In genomic region chr8:121431499-121431898, GRCm38 (mm10) we compare ENCODE assay signal across 12 mouse cellular contexts.
DNase-seq lines count a peak whose midpoint lies in the region; ATAC-seq and TF ChIP-seq lines count a peak whose summit lies in the region.
"Had no signal": no experiment of that assay in that cellular context is flagged by ENCODE, and none has a peak within 500 bp of the region (broad histone marks: within the 10 kb centered on the region; RNA-seq: fewer than 3 reads in every experiment).

No protein-coding gene starts in this region.

- no peaks in the 10 kb centered on the region for H3K36me3 ChIP-seq in hindbrain, embryonic 10.5 days
- no peaks in the 10 kb centered on the region for H3K36me3 ChIP-seq in hindbrain, embryonic 11.5 days (ENCODE audit: control insufficient read depth, insufficient read depth, low read length)
- H3K36me3 ChIP-seq in thymus, adult 2 months (ENCODE audit: control insufficient read depth, insufficient read depth, low read length), result no peaks in the 10 kb centered on the region
- H3K36me3 ChIP-seq: neural tube, embryonic 13.5 days had no signal

- H3K27ac ChIP-seq in hindbrain, embryonic 10.5 days, result 0 out of 2 replicates have a peak overlapping the region, but pooled peaks have one; percentile 29
- H3K27ac ChIP-seq in hindbrain, embryonic 11.5 days (ENCODE audit: low read depth, low read length), result no peak overlapping the region
- no peak overlapping the region for H3K27ac ChIP-seq in thymus, adult 2 months (ENCODE audit: control insufficient read depth, insufficient read depth, low read length)
- H3K27ac ChIP-seq: hindbrain, embryonic 14.5 days; neural tube, embryonic 13.5 days had no signal

- H3K4me3 ChIP-seq in hindbrain, embryonic 10.5 days, result no peak overlapping the region
- no peak overlapping the region for H3K4me3 ChIP-seq in hindbrain, embryonic 11.5 days (ENCODE audit: low read depth, low read length)
- no peak overlapping the region for H3K4me3 ChIP-seq in thymus, adult 2 months (ENCODE audit: control insufficient read depth, insufficient read depth, low read length)
- H3K4me3 ChIP-seq: neural tube, embryonic 13.5 days had no signal

- DNase-seq in hindbrain, embryonic 10.5 days (ENCODE audit: low spot score), result no peak
- no peak for DNase-seq in hindbrain, embryonic 11.5 days (ENCODE audit: low spot score)
- peak; percentile 16 for DNase-seq in urinary bladder, postnatal 14 days (ENCODE audit: low spot score)
- DNase-seq in urinary bladder, postnatal 25 days (ENCODE audit: low spot score), result no peak
- DNase-seq in kidney, postnatal 10 days, result peak; percentile 62
- no peak for DNase-seq in embryo, embryonic 10 days (ENCODE audit: low spot score)
- no peak for DNase-seq in thymus, adult 2 months
- DNase-seq: cerebellum, adult 9-11 months; layer of hippocampus, postnatal 36 days had no signal

- 79% methylated on average over 8 of the region's 8 CpGs for WGBS in hindbrain, embryonic 10.5 days
- 82% methylated on average over 8 of the region's 8 CpGs for WGBS in hindbrain, embryonic 11.5 days
- WGBS in thymus, adult 2 months, result 92% methylated on average over 8 of the region's 8 CpGs

- peaks cover 43% of the 10 kb centered on the region for H3K27me3 ChIP-seq in hindbrain, embryonic 10.5 days (ENCODE audit: insufficient read depth, poor library complexity, severe bottlenecking)
- peaks cover 6% of the 10 kb centered on the region for H3K27me3 ChIP-seq in hindbrain, embryonic 11.5 days (ENCODE audit: control insufficient read depth, insufficient read depth, low read length)
- H3K27me3 ChIP-seq in thymus, adult 2 months (ENCODE audit: control insufficient read depth, insufficient read depth, low read length), result no peaks in the 10 kb centered on the region

- H3K9me3 ChIP-seq in hindbrain, embryonic 10.5 days, result no peaks in the 10 kb centered on the region
- no peaks in the 10 kb centered on the region for H3K9me3 ChIP-seq in hindbrain, embryonic 11.5 days (ENCODE audit: control insufficient read depth, low read length)
- H3K9me3 ChIP-seq: neural tube, embryonic 13.5 days had no signal

- no peak overlapping the region for H3K4me2 ChIP-seq in hindbrain, embryonic 11.5 days (replicated peaks; ENCODE audit: low read depth, low read length)
- H3K4me2 ChIP-seq: hindbrain, embryonic 14.5 days; neural tube, embryonic 13.5 days had no signal

- no peak for TF ChIP-seq POLR2A in thymus, adult 2 months (IDR thresholded peaks at IDR 0.05; ENCODE audit: control insufficient read depth, extremely low read depth, insufficient read depth, low read length, poor library complexity)

- TF ChIP-seq CTCF in thymus, adult 2 months (IDR thresholded peaks at IDR 0.05; ENCODE audit: borderline replicate concordance, control insufficient read depth, extremely low read depth, insufficient read depth, low read length, poor library complexity), result no peak

- peaks cover 24% of the 10 kb centered on the region for H3K4me1 ChIP-seq in hindbrain, embryonic 10.5 days (replicated peaks)
- peaks cover 3% of the 10 kb centered on the region; the same call in 1 of the 2 replicates for H3K4me1 ChIP-seq in hindbrain, embryonic 11.5 days (replicated peaks; ENCODE audit: control insufficient read depth, insufficient read depth, low read length)
- no peaks in the 10 kb centered on the region for H3K4me1 ChIP-seq in thymus, adult 2 months (replicated peaks; ENCODE audit: control insufficient read depth, insufficient read depth, low read length)

- no peak overlapping the region for H3K9ac ChIP-seq in hindbrain, embryonic 11.5 days (ENCODE audit: low read depth, low read length)
- H3K9ac ChIP-seq: hindbrain, embryonic 14.5 days; neural tube, embryonic 13.5 days had no signal

- no peak for ATAC-seq in hindbrain, embryonic 11.5 days (ENCODE audit: low FRiP score)
- ATAC-seq: forebrain, embryonic 14.5 days had no signal

Comparison
In these comparisons a context has a peak if more than half of its experiments do, and no peak if none do; other contexts are left out.
1. DNase-seq: peak in urinary bladder, postnatal 14 days (single experiment) and kidney, postnatal 10 days (single experiment); none in hindbrain, embryonic 10.5 days (single experiment), hindbrain, embryonic 11.5 days (single experiment), urinary bladder, postnatal 25 days (single experiment), embryo, embryonic 10 days (single experiment) and thymus, adult 2 months (single experiment).